Mouse (Mus musculus) E14TG2a.4 (cell line): ENCODE results near the gene Il4ra.

Source experiments
- CTCF ChIP-seq: conservative IDR thresholded peaks from 2 replicates; pipeline ENCODE4 v1.5.1; 2014; ENCODE audit warnings: low read length
- NANOG ChIP-seq: IDR thresholded peaks from 2 replicates; pipeline ENCODE4 v1.6.1; 2014; ENCODE audit warnings: borderline replicate concordance, low read length, mixed read lengths
- POU5F1 ChIP-seq: IDR thresholded peaks from 2 replicates; pipeline ENCODE4 v1.6.1; 2014; ENCODE audit warnings: low read length, borderline replicate concordance

DNA sequence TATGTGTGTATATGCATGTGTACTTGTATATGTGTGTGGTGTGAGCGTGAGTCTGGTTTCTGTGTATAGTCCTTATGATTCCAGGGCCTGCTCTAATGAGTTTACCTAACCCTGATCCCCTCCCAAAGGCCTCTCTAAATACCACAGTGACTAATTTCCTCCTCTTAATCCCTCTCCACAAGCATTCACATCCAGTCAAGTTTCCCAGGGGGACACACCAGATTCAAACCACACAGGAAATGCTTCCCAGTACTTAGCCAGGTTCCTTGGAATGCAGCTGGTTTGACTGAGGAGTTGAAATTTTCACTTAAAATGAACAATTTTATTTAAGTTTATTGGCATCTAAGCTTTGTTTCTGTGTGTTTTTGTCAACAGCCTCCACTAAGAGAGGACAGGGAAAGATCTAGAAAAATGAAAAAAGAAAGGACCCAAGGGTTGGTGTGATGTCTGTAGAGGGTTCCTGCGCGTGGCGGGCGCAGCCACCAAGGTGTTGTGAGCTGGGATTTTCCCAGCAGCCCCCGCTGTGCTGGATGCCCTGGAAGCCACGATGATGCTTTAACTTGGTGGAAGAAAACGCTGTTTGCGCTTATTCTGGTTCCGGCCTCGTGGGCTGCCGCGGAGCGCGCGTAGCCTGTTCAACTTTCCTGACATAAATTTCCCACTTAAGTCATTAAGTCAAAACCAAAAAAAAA is 28.9 kb downstream of the Il4ra start:
- no peak for TF ChIP-seq CTCF
- TF ChIP-seq POU5F1 = no peak
- TF ChIP-seq NANOG = no peak
